Mouse (Mus musculus) stomach, postnatal 0 days (tissue): ENCODE data around the gene Trpc7.

ENCODE experiments used
- CTCF ChIP-seq: IDR thresholded peaks from 2 replicates; pipeline ENCODE4 v1.5.1; 2016; ENCODE audit warnings: antibody characterized with exemption, low read depth, mild to moderate bottlenecking, moderate library complexity
- EP300 ChIP-seq: optimal IDR thresholded peaks from 2 replicates; pipeline ENCODE3; 2016; ENCODE audit warnings: antibody characterized with exemption

DNA sequence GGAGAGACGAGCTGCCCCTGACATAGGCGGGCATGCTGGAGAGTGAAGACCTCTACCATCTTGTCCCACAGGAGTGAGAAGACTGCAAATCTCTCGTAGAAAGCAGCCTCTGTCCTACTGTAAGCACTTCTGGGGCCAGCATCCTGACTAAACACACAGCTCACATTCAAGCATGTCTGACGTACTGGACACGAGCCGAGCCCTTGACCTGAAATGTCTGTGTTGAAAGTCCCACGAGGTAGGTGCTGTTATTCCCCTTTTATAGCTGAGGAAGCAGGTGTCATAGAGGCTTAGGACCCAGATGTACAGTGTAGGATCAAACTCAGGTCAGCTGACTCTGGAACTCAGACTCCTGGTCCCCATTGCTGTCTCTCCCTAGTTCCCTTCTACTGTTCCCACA lies 146.4 kb downstream of the Trpc7 start:
- no peak for TF ChIP-seq EP300
- TF ChIP-seq CTCF = no peak
